Mouse (Mus musculus): ENCODE measurements around the gene Mcm5. TPM values are rescaled to one million over a fixed set of nuclear protein-coding genes. Genes with fewer than 3 reads are reported as not detected.

The Mcm5 gene
- polyA plus RNA-seq, 1 experiment, result 54.1 TPM

DNA sequence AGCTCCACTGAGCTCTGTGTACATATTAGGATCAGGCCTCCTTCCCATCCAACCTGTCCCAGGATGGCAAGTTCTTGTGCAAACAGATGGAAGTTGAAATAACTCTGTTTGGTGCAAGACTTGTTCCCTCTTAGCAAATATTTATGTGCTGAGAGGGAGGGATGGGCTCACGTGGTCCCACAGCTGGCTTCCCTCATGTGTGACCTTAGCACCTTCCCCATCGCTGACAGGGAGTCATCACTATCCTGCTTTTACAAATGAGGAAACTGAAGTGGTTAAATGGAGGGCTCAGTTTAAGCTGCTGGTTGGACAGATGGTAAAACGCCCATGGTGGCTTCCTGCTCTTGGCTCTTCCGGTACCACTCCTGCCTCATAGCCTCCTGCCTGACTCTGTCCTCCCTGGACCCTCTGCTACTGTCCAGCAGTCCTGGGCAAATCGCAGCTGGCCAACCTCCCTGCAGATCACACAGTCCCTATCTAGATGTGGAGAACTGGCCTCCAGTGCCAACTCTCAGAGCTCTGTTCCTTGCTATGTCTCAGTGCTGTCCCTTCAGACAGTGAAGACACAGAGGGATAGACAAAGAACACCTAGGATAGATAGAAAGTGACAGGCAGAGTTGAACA, 45.6 kb downstream of the Mcm5 start:
- no peak for DNase-seq (ENCODE audit: low read depth, low spot score)
- WGBS, result 25% methylated on average over 5 of the region's 5 CpGs

DNA sequence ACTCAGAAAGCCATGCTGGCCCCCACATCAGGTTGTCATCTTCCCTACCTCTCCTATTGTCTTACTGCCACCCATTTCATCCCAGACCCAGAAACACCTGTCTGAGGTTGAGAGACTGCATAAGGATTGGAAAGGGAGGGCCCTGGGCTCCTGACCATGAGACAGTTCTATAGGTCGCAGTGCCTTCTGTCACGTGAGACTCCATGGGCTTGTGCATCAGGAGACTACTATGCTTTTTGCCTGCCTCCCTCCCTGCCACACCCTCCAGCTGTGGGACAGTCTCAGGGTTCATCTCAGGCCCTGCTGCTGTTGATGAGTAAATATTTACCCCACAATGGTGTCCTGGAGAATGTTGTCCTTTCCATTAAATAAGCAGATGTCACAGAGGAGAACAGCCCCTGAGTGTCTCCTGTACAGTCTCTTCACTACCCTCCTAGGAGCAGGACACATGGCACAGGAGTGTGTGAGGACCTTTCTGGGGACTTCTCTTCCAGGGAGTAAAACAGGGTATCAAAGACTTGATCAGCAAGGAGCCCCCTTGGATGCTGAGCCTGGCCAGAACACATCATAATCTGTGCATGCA, 46.5 kb downstream of the Mcm5 start:
- 31% methylated on average over 2 of the region's 2 CpGs for WGBS
- DNase-seq (ENCODE audit: low read depth, low spot score), result no peak

DNA sequence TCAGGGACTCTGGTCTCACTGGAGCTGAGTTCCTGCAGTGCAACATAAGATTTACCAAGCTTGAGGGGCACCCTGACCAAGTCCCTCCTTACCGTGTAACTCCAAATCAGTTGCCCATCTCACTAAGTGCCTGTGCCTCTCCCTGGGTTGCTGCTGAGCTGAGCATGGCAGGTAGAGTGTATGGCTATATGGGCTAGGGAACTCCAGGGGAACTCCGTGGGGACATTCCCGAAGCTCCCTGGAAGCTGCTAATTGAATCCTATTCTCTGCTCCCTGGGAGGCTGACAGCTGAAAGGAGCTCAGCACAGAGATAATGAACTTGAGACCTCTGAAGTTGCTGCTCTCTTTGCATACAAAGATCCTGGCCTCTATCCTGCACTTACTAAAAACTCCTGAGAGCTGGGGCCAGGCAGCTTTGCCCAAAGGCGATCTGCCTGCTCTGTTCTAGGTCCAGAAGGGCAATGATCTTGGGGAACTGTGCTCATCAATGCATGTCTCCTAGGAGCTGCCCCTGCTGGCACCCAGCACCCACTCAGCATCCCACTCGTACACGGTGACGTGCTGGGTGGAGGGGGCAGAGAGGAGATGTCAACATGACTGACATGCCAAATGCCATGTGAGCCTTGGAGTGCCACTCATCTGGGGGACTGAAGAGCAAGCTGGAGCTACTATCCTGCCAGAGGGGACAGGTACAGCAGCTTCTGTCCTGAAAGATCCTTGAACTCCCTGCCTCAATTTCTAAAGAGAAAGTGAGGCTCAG, 48.3 kb downstream of the Mcm5 start:
- DNase-seq (ENCODE audit: low read depth, low spot score), result no peak
- WGBS, result 68% methylated on average over 7 of the region's 7 CpGs

DNA sequence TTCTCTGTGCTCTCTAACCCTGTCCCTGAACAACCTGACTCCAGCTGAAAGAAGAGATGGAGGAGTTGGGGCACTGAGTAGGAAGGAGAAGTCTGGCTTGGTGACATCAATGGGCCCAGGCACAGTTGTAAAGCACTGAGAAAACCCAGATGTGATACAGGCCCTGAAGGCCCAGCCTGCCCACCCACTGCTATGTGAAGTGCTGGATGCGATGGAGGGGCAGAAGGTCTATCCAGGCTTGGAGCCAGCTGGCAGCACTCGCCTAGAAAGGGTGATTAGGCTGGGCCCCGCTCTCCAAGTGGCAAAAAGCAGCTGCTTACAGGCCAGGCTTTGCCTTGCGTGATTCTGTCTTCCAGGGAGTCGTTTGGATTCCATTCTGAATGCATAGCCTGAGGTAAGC, 60.0 kb downstream of the Mcm5 start:
- DNase-seq (ENCODE audit: low read depth, low spot score), result no peak
- WGBS, result 55% methylated on average over 5 of the region's 5 CpGs

DNA sequence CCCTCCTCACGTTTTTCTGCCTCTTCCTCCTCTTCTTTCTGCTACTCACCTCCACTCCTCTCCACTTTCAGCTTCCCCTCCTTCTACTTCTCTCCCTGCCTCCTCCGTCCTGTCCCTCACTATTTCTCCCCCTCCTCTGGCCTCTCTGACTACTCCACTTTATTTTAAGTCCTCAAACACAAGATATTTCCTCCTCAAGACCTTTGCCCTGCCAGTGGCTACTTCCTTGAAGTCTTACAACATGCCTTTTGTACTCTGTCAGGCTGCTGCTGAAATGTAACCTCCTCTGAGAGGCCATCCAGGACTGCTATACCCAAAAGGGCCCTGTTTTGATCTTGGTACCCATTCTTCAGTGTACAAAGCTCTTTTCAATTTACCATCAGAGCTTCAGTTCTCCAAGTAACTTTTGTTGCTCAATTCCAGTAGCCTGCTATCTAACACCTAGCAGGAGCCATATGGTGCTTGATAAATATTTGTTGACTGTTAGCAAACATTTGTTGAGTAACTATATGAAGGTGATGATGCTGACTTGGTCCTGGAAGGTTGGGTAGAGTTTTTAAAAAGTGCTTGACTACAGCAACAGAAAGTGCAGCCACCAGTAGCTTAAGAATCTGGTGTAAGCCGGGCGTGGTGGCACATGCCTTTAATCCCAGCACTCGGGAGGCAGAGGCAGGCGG, 62.8 kb downstream of the Mcm5 start:
- no peak for DNase-seq (ENCODE audit: low read depth, low spot score)
- WGBS, result 59% methylated on average over 6 of the region's 6 CpGs

Other genes with a start within 250 kb of the Mcm5 start
- 177 and 199 TPM in 2 replicates for gene Isx, start 236.4 kb upstream of the Mcm5 start, polyA plus RNA-seq (2012; rRNA removed)
- 13.6 and 15.6 TPM in 2 replicates for gene Hmgxb4, start 116.2 kb upstream of the Mcm5 start, polyA plus RNA-seq (2012; rRNA removed)
- gene Tom1, start 75.9 kb upstream of the Mcm5 start, polyA plus RNA-seq (2012; rRNA removed), result 23.9 and 28.2 TPM in 2 replicates
- gene Hmox1, start 15.9 kb upstream of the Mcm5 start, polyA plus RNA-seq (2012; rRNA removed), result 4.2 and 4.3 TPM in 2 replicates
- 5.9 and 11.6 TPM in 2 replicates for gene Rasd2, start 104.4 kb downstream of the Mcm5 start, polyA plus RNA-seq (2012; rRNA removed)

Data from large intestine, adult 2 months (tissue).